Mouse (Mus musculus) adipose tissue, adult 10 weeks (tissue): Measurements from ENCODE around the gene Olfm1. TPM values are rescaled to one million over a fixed set of nuclear protein-coding genes. Genes with fewer than 3 reads are reported as not detected.

Source experiments
- polyA plus RNA-seq: library from polyadenylated mRNA; stranded (reverse); fragments of 350-450 nt; fragmentation: Illumina TruSeq; extraction: RNeasy Lipid Tissue Mini Kit (QIAGEN cat#74804); gene quantifications from one replicate; pipeline ENCODE4 v1.2.3, GENCODE M21; 2014; ENCODE audit warnings: low read depth, low replicate concordance

The Olfm1 gene
- 23.6 TPM for polyA plus RNA-seq

DNA sequence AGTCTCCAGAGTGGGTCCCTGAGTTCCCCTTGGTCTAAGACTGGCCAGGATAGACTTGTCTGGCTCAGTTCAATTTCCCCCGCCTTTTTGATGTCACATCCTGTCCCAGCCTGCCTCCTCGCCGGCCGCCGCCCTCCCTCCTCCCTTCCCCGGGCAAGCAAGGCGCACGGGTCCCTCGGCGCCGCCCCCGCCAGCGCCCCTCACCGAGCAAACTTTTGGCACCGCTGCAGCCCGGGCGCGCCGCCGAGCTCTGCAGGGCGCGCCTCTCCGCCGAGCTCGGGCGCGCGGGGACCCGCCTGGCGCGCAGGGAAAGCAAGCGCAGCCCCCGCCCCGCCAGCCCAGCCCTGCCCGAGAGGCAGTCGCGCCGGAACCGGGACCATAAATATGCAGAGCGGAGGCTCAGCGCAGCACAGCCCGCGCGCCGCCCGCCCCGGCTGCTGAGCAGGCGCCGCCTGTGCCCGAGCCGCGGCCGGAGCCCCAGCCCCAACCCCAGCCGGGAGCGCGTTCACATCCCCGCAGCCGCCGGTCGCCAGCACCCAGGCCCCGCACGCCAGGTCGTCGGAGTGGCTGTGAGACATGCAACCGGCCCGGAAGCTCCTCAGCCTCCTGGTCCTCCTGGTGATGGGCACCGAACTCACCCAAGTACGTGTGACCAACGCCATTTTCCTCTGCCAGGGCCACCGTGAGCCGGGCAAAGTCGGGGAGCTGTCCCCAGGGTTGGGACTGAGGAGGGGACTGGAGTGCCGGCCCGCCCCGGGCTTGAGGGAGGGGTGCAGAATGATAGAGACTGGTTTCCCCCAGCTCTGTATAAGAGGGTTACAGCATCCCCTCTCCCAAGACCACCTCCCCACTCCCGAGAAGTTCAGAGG lies at the start of gene Olfm1:
Gene Olfm1, plus strand, starts transcription at position 172 of the 869 bp plus-strand sequence.

Other genes with a start within 250 kb of the Olfm1 start
- not detected for gene Fcnb, start 108.1 kb upstream of the Olfm1 start, polyA plus RNA-seq